Mouse (Mus musculus) cerebellum, adult 11 months (tissue): ENCODE results near the gene Mapkbp1.

Source experiments
- DNase-seq: peaks from one replicate; pipeline ENCODE4 v3.0.0; 2022

Mapkbp1 gene

GRCm38 (mm10) chr2:120011462-120012200, 39.1 kb downstream of the Mapkbp1 start:
- peak; percentile 44 for DNase-seq

- no peak for DNase-seq
Observed at GRCm38 (mm10) chr2:120012924-120013323, 40.4 kb downstream of the Mapkbp1 start.

- DNase-seq, result no peak
Observed at GRCm38 (mm10) chr2:120013831-120014486, 41.5 kb downstream of the Mapkbp1 start.

GRCm38 (mm10) chr2:120015882-120016281, 43.4 kb downstream of the Mapkbp1 start:
- no peak for DNase-seq

GRCm38 (mm10) chr2:120017599-120017998, 45.1 kb downstream of the Mapkbp1 start:
- DNase-seq, result no peak

DNA sequence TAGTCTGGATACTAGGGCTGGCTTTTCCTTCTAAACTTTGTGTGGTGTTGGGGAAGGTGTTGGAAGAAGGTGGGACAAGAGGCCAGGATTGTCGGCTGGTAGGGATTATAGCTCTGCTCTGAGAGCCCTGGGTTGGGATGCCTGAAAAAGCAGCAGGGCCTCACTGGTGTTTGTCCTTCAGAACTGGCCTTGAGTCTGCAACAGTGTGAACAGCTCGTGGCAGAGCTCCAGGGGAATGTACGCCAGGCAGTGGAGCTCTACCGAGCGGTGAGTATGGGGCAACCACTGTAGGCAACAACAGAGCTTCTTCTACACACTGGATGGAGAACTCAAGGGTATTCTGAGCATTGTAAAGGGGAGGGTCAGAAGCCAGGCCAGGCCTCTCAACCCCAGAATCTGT, 51.8 kb downstream of the Mapkbp1 start:
- DNase-seq, result no peak

GRCm38 (mm10) chr2:120026984-120027949, 54.8 kb downstream of the Mapkbp1 start, which contains the start of the genes Jmjd7 and Gm28042:
Gene Jmjd7, plus strand, starts transcription at chr2:120027483.
Gene Gm28042, plus strand, starts transcription at chr2:120027493.
- DNase-seq, result peak; percentile 84

- no peak for DNase-seq
Observed at GRCm38 (mm10) chr2:120027950-120028331, 55.4 kb downstream of the Mapkbp1 start.

DNA sequence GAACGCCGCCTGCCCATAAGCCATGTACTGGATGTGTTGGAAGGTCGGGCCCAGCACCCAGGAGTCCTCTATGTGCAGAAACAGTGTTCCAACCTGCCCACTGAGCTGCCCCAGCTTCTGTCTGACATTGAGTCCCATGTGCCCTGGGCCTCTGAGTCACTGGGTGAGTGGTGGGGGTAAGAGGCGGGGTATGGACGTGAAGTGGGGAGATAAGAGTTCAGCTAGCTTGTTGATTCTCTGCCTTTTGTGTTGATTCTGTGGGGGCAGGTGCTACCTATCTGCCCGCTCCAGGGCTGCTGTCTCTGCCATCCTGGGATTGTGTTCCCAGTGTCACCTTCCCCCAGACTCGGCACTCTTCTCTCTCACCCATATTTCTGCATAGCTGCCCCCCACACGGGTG, 57.9 kb downstream of the Mapkbp1 start:
- DNase-seq, result no peak

DNA sequence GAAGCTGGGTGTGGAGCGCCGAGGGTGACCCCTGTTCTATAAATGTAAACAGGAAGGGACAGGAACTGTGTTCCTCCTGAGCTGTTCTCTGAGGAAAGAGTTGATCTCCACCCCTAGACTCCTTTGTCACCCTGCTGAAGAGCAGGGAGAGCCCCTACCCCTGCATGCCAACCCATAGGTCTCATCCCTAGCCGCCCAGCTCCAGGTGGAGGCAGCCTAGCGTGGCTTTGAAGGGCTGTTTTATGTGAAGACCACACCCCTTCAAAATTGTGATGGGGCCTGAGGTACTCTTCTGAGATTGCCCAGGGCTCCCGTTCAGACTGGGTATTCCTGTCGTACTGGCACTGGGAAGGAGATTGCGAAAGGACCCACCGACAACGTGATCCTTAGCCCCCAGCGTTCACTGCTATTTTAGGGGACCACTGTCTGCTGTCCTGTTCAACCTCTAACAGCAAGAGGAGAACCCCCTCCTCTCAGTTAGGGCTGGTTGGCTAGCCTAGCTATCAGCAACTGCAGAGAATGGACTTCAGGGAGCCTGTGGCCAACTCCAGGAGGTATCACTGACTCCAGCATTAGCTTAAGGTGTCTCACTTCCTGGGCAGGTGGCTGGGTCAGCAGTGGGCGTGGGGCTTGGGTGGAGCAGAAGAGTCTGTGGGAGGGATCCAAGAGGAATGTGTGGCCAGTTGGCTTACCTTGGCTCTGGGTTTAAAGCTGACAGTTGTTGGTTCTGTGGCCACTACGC, 60.4 kb downstream of the Mapkbp1 start, which contains the start of gene Pla2g4b:
Gene Pla2g4b, plus strand, starts transcription at position 692 of the 742 bp plus-strand sequence.
- DNase-seq, result no peak

DNA sequence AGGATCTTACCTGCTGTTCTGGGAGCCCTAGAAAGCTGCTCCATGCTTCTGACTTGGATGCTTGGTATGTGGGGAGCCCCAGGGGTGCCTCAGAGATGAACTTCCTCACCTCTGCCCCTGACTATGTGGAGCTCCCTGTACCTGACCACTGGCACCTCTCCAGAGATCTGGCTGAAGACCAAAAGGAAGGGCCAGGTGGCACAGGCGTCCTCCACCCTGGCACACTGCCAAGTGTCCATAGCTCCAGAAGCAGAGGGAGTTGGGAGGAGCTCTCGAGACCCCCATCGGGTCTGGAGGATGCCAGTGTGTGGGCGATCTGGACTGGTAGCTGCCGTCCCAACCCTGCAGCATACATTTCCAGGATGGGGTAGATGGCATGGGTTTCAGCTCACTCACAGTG, 61.2 kb downstream of the Mapkbp1 start:
- peak; percentile 42 for DNase-seq

GRCm38 (mm10) chr2:120037744-120038143, 65.2 kb downstream of the Mapkbp1 start:
- DNase-seq, result no peak

- DNase-seq, result no peak
Observed at GRCm38 (mm10) chr2:120040991-120041390, 68.5 kb downstream of the Mapkbp1 start.

DNA sequence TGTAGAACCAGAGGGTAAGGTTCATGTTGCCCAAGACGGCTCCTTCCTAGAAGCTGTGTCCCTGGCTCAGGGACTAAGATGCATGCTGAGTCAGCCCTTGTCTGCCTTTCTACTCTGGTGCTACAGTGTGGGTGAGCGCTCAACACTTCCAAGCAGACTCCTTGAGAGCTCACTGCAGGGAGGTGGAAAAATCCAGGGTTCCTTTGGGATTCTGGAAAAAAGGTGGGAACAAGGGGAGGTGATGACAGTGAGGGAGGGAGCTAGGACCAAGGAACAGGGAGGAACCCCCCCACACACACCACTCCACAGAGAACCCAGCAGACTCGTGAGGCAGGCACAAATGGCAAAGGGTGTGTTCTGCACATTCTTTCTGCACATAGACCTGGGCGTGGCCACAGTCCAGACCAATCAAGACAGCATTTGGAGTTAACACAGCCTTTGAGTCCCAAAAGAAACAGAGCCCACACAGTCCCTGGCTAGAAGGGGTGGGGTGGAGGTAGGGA, 71.7 kb downstream of the Mapkbp1 start:
- no peak for DNase-seq

DNA sequence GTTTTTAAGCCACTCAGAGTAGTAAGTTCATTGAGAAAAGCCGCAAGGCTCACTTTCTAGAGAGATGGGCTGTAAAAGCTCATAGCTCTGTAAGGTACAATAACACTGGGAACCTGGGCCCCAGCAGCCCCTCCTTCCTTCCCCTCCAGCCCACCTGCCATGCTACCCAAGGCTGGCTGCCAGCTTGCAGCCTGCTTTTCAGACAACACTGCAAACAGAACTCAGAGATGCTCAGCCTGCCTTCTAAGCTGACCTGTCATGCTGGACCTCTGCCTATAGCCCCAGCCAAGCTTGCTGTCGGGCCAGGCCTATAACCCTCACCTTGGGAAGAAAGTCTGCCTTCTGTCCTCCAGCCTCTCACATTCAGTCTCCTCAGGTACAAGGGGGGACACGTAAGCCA, 72.2 kb downstream of the Mapkbp1 start:
- DNase-seq, result no peak

DNA sequence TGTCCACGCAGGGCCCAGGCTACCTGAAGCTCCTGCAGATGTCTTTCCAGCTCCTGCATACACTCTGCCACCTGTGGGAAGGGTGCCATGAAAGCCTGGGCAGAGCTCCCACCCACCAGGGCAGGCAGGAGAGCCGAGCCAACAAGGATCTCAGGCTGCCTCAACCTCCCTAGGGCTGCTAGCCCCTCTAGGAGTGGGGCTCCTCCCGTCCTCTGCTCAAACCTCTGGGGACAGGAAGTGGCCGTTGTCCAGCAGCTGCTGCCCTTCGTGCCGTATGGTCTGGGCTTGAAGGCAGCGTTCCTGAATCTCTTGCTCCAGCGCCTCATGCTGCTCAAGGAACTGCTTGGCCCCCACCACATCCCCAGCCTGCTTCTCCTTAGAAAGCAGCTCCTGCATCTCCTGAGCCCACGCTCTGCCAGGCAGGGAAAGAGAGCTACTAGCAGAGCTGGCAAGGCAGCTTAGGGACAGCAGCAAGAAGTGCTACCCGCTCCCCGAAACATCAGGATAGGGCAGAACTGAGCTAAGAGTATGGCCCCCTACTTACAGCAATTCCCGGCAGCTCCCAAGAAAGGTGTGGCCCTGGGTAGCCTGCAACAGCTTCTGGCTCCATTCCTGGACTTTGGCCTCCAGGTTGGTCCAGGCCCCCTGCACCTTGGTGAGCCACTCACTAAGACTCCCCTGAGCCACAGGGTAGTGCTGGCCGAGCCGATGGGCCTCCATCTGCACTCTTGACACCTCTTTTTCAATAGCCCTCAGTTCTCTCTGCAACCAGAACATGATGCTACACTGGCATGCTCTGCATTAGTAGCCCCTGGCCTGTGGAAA, 74.2 kb downstream of the Mapkbp1 start:
- no peak for DNase-seq

- DNase-seq, result no peak
Observed at GRCm38 (mm10) chr2:120048173-120048572, 75.7 kb downstream of the Mapkbp1 start.

GRCm38 (mm10) chr2:120049632-120050274, 77.3 kb downstream of the Mapkbp1 start:
- DNase-seq, result no peak

DNA sequence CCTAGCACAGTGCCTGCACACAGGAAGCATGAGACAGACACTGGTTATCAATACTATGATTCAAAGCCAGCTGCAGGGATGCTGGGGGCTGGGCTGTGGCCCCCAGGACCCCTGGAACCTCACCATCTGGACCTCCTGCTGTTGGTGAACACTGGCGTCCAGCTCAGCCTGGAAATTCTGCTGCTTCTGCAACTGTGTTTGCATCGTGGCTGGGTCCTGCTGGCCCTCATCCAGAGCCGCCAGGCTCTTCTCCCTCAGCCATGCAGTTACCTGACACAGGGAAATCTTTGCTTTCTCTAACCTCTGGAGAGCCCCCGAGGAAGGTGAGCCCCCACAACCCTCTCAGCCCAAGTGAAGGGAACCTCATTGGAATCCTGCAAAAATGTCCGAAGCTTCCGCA, 78.9 kb downstream of the Mapkbp1 start:
- no peak for DNase-seq

DNA sequence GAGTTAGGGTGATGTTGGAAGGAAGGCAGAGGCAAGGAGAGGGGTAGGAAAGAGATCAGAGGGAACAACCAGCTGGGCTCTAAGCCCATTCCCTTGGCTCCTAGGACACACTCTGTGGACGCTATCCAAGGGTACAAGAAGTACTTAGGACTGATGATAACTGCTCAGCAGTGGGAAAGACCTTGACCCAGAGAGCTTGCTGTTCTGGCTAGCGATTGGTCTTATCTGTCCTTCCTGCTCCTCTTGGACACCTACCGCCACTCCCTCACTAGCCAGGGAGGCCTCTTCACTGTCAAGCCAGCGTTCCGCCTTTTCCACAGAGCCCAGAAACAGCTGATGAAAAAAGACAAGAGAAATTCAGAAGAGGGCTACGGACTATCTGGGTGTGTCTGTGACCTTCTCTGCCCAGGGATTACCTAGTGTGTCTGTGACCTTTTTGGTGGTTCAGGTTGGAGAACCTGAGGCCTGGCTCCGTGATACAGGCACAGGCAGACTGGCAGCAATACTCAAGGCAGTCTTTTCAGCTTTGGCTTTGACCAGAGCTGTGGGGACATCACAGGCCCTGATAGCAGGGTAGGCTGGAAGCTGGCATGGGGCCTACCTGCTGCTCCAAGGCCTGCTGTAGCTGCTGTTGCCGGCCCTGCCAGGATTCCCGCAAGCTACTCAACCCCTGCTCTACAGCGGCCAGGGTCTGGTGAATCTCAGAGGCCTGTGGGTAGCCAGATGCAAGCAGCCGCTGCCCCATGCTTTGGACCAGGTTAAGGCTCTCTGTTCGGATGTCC, 82.5 kb downstream of the Mapkbp1 start:
- no peak for DNase-seq
